Comparison of ENCODE assay signal across 9 mouse cellular contexts in the genomic region with DNA sequence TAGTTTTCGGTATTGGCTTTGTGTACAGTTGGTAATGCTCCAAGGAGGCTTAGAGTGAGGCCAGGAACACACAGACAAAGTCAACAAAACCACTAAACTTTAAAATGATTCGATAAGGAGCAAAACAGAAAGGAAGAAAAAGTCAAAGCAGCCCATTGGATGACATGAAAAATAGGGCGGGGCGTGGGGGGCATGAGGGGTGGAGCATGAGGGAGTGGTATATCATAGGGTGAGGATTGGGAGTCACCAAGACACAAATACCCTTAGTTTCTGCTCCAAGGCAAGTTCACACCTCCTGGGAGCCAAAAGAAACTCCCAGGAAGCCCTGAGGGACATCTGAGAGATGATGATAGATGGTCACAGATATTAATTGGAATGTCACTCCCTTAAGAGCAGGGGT.
A peak's percentile ranks its signal among the peaks of the same experiment; 100 is the strongest.
DNase-seq lines count a peak whose midpoint lies in the region; ATAC-seq and TF ChIP-seq lines count a peak whose summit lies in the region.
"Had no signal": no experiment of that assay in that cellular context is flagged by ENCODE, and none has a peak within 500 bp of the region (broad histone marks: within the 10 kb centered on the region; RNA-seq: fewer than 3 reads in every experiment).

No protein-coding gene starts in this region.

- TF ChIP-seq CTCF in liver, embryonic 14.5 days (IDR thresholded peaks at IDR 0.05; ENCODE audit: low read depth) = no peak

- 65% methylated on average over 4 of the region's 4 CpGs for WGBS in hindbrain, embryonic 15.5 days
- 67% methylated on average over 4 of the region's 4 CpGs for WGBS in hindbrain, embryonic 16.5 days
- 46% methylated on average over 4 of the region's 4 CpGs for WGBS in liver, embryonic 14.5 days (ENCODE audit: insufficient replicate concordance)

- no peak for ATAC-seq in hindbrain, embryonic 15.5 days (ENCODE audit: low FRiP score, low read depth)
- no peak for ATAC-seq in hindbrain, embryonic 16.5 days
- ATAC-seq in liver, embryonic 14.5 days (ENCODE audit: insufficient read depth) = peak; percentile 67

- no peak for TF ChIP-seq EP300 in liver, embryonic 14.5 days (IDR thresholded peaks at IDR 0.05; ENCODE audit: low read depth)

- no peak overlapping the region for H3K4me2 ChIP-seq in hindbrain, embryonic 15.5 days
- no peak overlapping the region for H3K4me2 ChIP-seq in hindbrain, embryonic 16.5 days (ENCODE audit: low read length)
- H3K4me2 ChIP-seq in liver, embryonic 14.5 days (ENCODE audit: low read depth) = peak overlapping the region; percentile 55

- no peak overlapping the region for H3K9ac ChIP-seq in hindbrain, embryonic 15.5 days
- no peak overlapping the region for H3K9ac ChIP-seq in hindbrain, embryonic 16.5 days (ENCODE audit: low read depth, low read length)
- H3K9ac ChIP-seq in liver, embryonic 14.5 days (replicated peaks) = no peak overlapping the region; the same call in 1 of the 2 replicates

- H3K4me3 ChIP-seq in hindbrain, embryonic 15.5 days = no peak overlapping the region
- no peak overlapping the region for H3K4me3 ChIP-seq in hindbrain, embryonic 16.5 days (ENCODE audit: low read length)
- H3K4me3 ChIP-seq in liver, embryonic 14.5 days (ENCODE audit: insufficient read depth in 1 of 2, low read depth in 2 of 2, low read length in 2 of 2) = peak overlapping the region in 1 of 2 experiments; percentile 34; a peak in 1 of 4 replicates
- H3K4me3 ChIP-seq: embryonic facial prominence, embryonic 10.5 days had no signal

- 0 out of 2 replicates have a peak overlapping the region, but pooled peaks have one; percentile 17 for H3K27ac ChIP-seq in hindbrain, embryonic 15.5 days (replicated peaks)
- no peak overlapping the region for H3K27ac ChIP-seq in hindbrain, embryonic 16.5 days (ENCODE audit: low read depth, low read length)
- no peak overlapping the region for H3K27ac ChIP-seq in liver, embryonic 14.5 days
- H3K27ac ChIP-seq: embryonic facial prominence, embryonic 10.5 days; kidney, postnatal 0 days had no signal

- peaks cover 17% of the 10 kb centered on the region for H3K4me1 ChIP-seq in hindbrain, embryonic 15.5 days (replicated peaks)
- H3K4me1 ChIP-seq in hindbrain, embryonic 16.5 days (ENCODE audit: control insufficient read depth, insufficient read depth, low read depth, low read length) = no peaks in the 10 kb centered on the region
- peaks cover 0 to 23% of the 10 kb centered on the region in 2 experiments; a peak in 2 of 4 replicates for H3K4me1 ChIP-seq in liver, embryonic 14.5 days (replicated peaks; ENCODE audit: control insufficient read depth in 2 of 2, insufficient read depth in 2 of 2, low read length in 1 of 2)

- no peaks in the 10 kb centered on the region for H3K9me3 ChIP-seq in hindbrain, embryonic 15.5 days
- H3K9me3 ChIP-seq in hindbrain, embryonic 16.5 days (ENCODE audit: control insufficient read depth, low read length) = peaks cover 2% of the 10 kb centered on the region; the same call in 1 of the 2 replicates
- no peaks in the 10 kb centered on the region for H3K9me3 ChIP-seq in liver, embryonic 14.5 days (ENCODE audit: control insufficient read depth, low read length)

- peak; percentile 25 for DNase-seq in 416B (ENCODE audit: low read depth)
- peak; percentile 8 for DNase-seq in Muller cell, postnatal 12 days (ENCODE audit: inconsistent ontology term)
- no peak for DNase-seq in liver, embryonic 14.5 days (ENCODE audit: low read depth in 3 of 3, low spot score in 3 of 3)
- no peak for DNase-seq in embryo, embryonic 11 days
- no peak for DNase-seq in embryo, embryonic 10 days (ENCODE audit: low spot score)

- H3K27me3 ChIP-seq in hindbrain, embryonic 15.5 days = no peaks in the 10 kb centered on the region
- H3K27me3 ChIP-seq in hindbrain, embryonic 16.5 days (replicated peaks; ENCODE audit: control insufficient read depth, insufficient read depth, low read length) = no peaks in the 10 kb centered on the region; the same call in 1 of the 2 replicates
- H3K27me3 ChIP-seq in liver, embryonic 14.5 days (ENCODE audit: control insufficient read depth, insufficient read depth, low read length) = no peaks in the 10 kb centered on the region

- no peaks in the 10 kb centered on the region for H3K36me3 ChIP-seq in hindbrain, embryonic 15.5 days
- H3K36me3 ChIP-seq in hindbrain, embryonic 16.5 days (ENCODE audit: control insufficient read depth, insufficient read depth, low read length) = no peaks in the 10 kb centered on the region
- H3K36me3 ChIP-seq in liver, embryonic 14.5 days (replicated peaks; ENCODE audit: control insufficient read depth, insufficient read depth, low read depth) = no peaks in the 10 kb centered on the region
- H3K36me3 ChIP-seq: embryonic facial prominence, embryonic 10.5 days had no signal

Comparison
In these comparisons a context has a peak if more than half of its experiments do, and no peak if none do; other contexts are left out.
1. DNase-seq: peak in 416B (single experiment) and Muller cell, postnatal 12 days (single experiment); none in liver, embryonic 14.5 days (0 of 3), embryo, embryonic 11 days (single experiment) and embryo, embryonic 10 days (single experiment).